Mouse (Mus musculus): ENCODE results near the gene Tcf7. TPM values are rescaled to one million over a fixed set of nuclear protein-coding genes. Genes with fewer than 3 reads are reported as not detected.
A peak's percentile ranks its signal among the peaks of the same experiment; 100 is the strongest.

Tcf7 gene
- polyA plus RNA-seq, 1 experiment from 2014 or later = 9.2 TPM

- Histone ChIP-seq H3K9me3 (replicated peaks; ENCODE audit: control insufficient read depth, low read length) (no peaks in the 10 kb centered on the region), H3K4me2 (ENCODE audit: low read depth, low read length) (no peak overlapping the region), H3K4me3 (ENCODE audit: low read depth, low read length) (no peak overlapping the region), H3K27me3 (ENCODE audit: control insufficient read depth, insufficient read depth, low read length) (no peaks in the 10 kb centered on the region), H3K9ac (replicated peaks; ENCODE audit: low read length) (no peak overlapping the region), H3K36me3 (replicated peaks; ENCODE audit: control insufficient read depth, insufficient read depth, low read depth, low read length) (no peaks in the 10 kb centered on the region), H3K4me1 (ENCODE audit: control insufficient read depth, insufficient read depth, low read length) (peaks cover 4% of the 10 kb centered on the region), H3K27ac (replicated peaks; ENCODE audit: low read depth, low read length) (no peak overlapping the region)
- DNase-seq (ENCODE audit: low spot score) = no peak
- 88% methylated on average over 6 of the region's 6 CpGs for WGBS
- no peak for ATAC-seq (replicated peaks; ENCODE audit: insufficient number of reproducible peaks, low FRiP score, low TSS enrichment, low read depth)
These were observed 13.0 kb downstream of the Tcf7 start for GRCm38 (mm10) chr11:52269841-52270240.

DNA sequence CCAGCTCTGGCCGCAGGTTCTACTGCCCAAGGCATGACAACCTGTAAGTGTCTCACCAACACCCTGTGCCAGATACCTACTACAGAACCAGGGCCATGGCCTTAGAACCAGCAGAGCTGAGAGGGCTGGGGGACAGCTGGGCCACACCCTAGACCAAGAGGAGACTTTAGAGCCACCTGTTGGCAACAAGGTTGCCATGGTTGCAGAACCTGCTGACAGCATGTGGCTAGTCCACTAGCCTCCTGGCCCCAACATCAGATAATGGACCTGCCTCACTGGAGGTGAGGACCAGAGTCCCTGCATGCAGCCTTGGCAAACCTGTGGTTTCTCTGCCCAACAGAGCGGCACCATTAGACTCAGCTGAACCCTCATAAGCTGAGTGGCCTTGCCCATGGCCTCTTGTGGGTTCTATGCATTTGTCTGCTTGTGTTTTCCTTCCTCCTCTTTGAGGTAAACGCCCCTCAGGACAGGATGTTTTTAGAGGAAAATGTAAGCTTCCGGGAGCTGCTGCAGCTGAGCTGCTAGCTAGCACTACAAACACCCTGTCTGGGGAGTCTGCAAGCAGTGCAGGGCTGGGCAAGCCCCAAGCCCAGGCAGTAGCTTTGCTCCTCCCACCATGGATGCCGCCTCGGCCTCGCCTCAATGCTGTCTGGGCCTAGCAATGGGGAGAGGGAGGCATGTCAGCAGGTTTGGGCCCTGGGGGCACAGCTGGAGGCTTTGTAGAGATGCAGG is 14.5 kb downstream of the Tcf7 start:
- H3K4me3 ChIP-seq (ENCODE audit: low read depth, low read length) = no peak overlapping the region
- DNase-seq (ENCODE audit: low spot score) = peak; percentile 17
- no peak overlapping the region for H3K4me2 ChIP-seq (ENCODE audit: low read depth, low read length)
- H3K4me1 ChIP-seq (ENCODE audit: control insufficient read depth, insufficient read depth, low read length) = peaks cover 4% of the 10 kb centered on the region
- no peaks in the 10 kb centered on the region for H3K36me3 ChIP-seq (replicated peaks; ENCODE audit: control insufficient read depth, insufficient read depth, low read depth, low read length)
- no peak overlapping the region for H3K27ac ChIP-seq (replicated peaks; ENCODE audit: low read depth, low read length)
- 51% methylated on average over 7 of the region's 7 CpGs for WGBS
- H3K9ac ChIP-seq (replicated peaks; ENCODE audit: low read length) = no peak overlapping the region
- no peaks in the 10 kb centered on the region for H3K9me3 ChIP-seq (replicated peaks; ENCODE audit: control insufficient read depth, low read length)
- ATAC-seq (replicated peaks; ENCODE audit: insufficient number of reproducible peaks, low FRiP score, low TSS enrichment, low read depth) = no peak
- no peaks in the 10 kb centered on the region for H3K27me3 ChIP-seq (ENCODE audit: control insufficient read depth, insufficient read depth, low read length)

- Histone ChIP-seq H3K9ac (replicated peaks; ENCODE audit: low read length) (no peak overlapping the region), H3K4me2 (ENCODE audit: low read depth, low read length) (no peak overlapping the region), H3K27ac (replicated peaks; ENCODE audit: low read depth, low read length) (no peak overlapping the region), H3K4me3 (ENCODE audit: low read depth, low read length) (no peak overlapping the region), H3K27me3 (ENCODE audit: control insufficient read depth, insufficient read depth, low read length) (no peaks in the 10 kb centered on the region), H3K36me3 (replicated peaks; ENCODE audit: control insufficient read depth, insufficient read depth, low read depth, low read length) (no peaks in the 10 kb centered on the region), H3K4me1 (ENCODE audit: control insufficient read depth, insufficient read depth, low read length) (peaks cover 2% of the 10 kb centered on the region), H3K9me3 (replicated peaks; ENCODE audit: control insufficient read depth, low read length) (no peaks in the 10 kb centered on the region)
- ATAC-seq (replicated peaks; ENCODE audit: insufficient number of reproducible peaks, low FRiP score, low TSS enrichment, low read depth) = no peak
- DNase-seq (ENCODE audit: low spot score) = no peak
- WGBS = 82% methylated on average over 5 of the region's 5 CpGs
These were observed 15.5 kb downstream of the Tcf7 start for GRCm38 (mm10) chr11:52267271-52267670.

DNA sequence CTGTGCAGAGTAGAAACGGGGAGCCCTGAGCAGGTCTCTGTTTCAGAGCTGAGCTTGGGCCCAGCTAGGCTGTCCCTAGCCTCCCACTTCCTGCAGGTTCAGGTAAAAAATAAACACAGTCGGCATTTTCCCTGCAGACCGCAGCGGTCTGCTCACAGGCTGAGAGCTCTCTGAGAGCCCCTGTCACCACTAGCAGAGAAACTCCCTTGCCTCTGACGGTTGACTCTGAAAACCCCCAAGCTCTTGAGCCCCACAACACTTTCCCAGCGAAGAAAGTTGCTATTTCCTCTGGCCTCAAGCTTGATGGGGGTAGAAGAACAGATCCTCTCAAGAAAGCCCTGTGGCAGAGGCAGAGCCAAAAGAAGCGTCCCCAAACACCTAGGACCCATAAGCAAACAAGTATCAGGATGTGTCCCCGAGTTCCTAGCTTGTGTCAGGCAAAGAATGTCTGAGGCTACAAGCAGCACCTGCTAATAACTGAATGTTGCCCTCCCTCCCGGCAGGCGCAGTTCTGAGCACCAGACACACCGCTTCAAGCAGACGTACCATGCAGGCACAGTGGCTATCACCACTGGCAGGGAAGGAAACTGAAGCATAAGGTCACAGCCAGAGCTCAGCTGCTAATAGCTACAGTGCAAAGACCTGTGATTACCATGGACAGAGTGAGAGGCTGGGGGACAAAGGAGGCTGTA is 17.1 kb downstream of the Tcf7 start:
- H3K4me1 ChIP-seq (ENCODE audit: control insufficient read depth, insufficient read depth, low read length) = no peaks in the 10 kb centered on the region; the same call in 1 of the 2 replicates
- WGBS = 64% methylated on average over 12 of the region's 12 CpGs
- no peaks in the 10 kb centered on the region for H3K9me3 ChIP-seq (replicated peaks; ENCODE audit: control insufficient read depth, low read length)
- ATAC-seq (replicated peaks; ENCODE audit: insufficient number of reproducible peaks, low FRiP score, low TSS enrichment, low read depth) = no peak
- H3K4me2 ChIP-seq (ENCODE audit: low read depth, low read length) = no peak overlapping the region
- H3K9ac ChIP-seq (replicated peaks; ENCODE audit: low read length) = 0 out of 2 replicates have a peak overlapping the region, but pooled peaks have one; percentile 15
- no peaks in the 10 kb centered on the region for H3K27me3 ChIP-seq (ENCODE audit: control insufficient read depth, insufficient read depth, low read length)
- no peak overlapping the region for H3K27ac ChIP-seq (replicated peaks; ENCODE audit: low read depth, low read length)
- DNase-seq (ENCODE audit: low spot score) = no peak
- H3K4me3 ChIP-seq (ENCODE audit: low read depth, low read length) = no peak overlapping the region
- no peaks in the 10 kb centered on the region for H3K36me3 ChIP-seq (replicated peaks; ENCODE audit: control insufficient read depth, insufficient read depth, low read depth, low read length)

DNA sequence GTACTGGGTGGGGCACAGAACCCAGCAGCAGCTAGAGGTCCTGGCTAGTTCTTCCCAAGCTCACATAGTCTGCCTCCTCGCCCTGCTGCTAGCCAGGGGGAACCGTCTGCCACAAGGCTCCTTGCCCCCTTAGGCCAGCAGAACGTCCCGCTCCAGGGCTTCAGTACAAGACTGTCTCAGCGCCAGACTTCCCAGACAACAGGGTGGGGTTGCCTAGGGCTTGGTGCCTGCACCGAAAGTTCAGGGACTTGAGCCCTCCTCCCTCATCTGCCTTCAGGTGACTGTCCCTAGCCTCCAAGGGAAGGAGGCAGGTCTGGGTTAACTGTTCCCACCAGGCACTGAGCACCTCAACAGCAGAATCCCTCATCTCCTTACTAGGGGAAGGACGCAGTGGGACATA is 17.9 kb downstream of the Tcf7 start:
- DNase-seq (ENCODE audit: low spot score) (no peak), ATAC-seq (replicated peaks; ENCODE audit: insufficient number of reproducible peaks, low FRiP score, low TSS enrichment, low read depth) (no peak)
- Histone ChIP-seq H3K27me3 (ENCODE audit: control insufficient read depth, insufficient read depth, low read length) (no peaks in the 10 kb centered on the region), H3K4me2 (ENCODE audit: low read depth, low read length) (no peak overlapping the region), H3K36me3 (replicated peaks; ENCODE audit: control insufficient read depth, insufficient read depth, low read depth, low read length) (no peaks in the 10 kb centered on the region), H3K4me1 (ENCODE audit: control insufficient read depth, insufficient read depth, low read length) (no peaks in the 10 kb centered on the region; the same call in 1 of the 2 replicates), H3K9ac (replicated peaks; ENCODE audit: low read length) (no peak overlapping the region), H3K4me3 (ENCODE audit: low read depth, low read length) (no peak overlapping the region), H3K9me3 (replicated peaks; ENCODE audit: control insufficient read depth, low read length) (no peaks in the 10 kb centered on the region), H3K27ac (replicated peaks; ENCODE audit: low read depth, low read length) (no peak overlapping the region)
- 69% methylated on average over 7 of the region's 7 CpGs for WGBS

- Histone ChIP-seq H3K4me3 (ENCODE audit: low read depth, low read length) (no peak overlapping the region), H3K4me2 (ENCODE audit: low read depth, low read length) (no peak overlapping the region), H3K9me3 (replicated peaks; ENCODE audit: control insufficient read depth, low read length) (no peaks in the 10 kb centered on the region), H3K27me3 (ENCODE audit: control insufficient read depth, insufficient read depth, low read length) (no peaks in the 10 kb centered on the region), H3K4me1 (ENCODE audit: control insufficient read depth, insufficient read depth, low read length) (no peaks in the 10 kb centered on the region), H3K36me3 (replicated peaks; ENCODE audit: control insufficient read depth, insufficient read depth, low read depth, low read length) (no peaks in the 10 kb centered on the region), H3K9ac (replicated peaks; ENCODE audit: low read length) (no peak overlapping the region), H3K27ac (replicated peaks; ENCODE audit: low read depth, low read length) (no peak overlapping the region)
- 94% methylated on average over 11 of the region's 11 CpGs for WGBS
- no peak for DNase-seq (ENCODE audit: low spot score)
- no peak for ATAC-seq (replicated peaks; ENCODE audit: insufficient number of reproducible peaks, low FRiP score, low TSS enrichment, low read depth)
These were observed 20.5 kb downstream of the Tcf7 start for GRCm38 (mm10) chr11:52262338-52262737.

- DNase-seq (ENCODE audit: low spot score) (peak; percentile 42), ATAC-seq (replicated peaks; ENCODE audit: insufficient number of reproducible peaks, low FRiP score, low TSS enrichment, low read depth) (no peak)
- Histone ChIP-seq H3K9me3 (replicated peaks; ENCODE audit: control insufficient read depth, low read length) (no peaks in the 10 kb centered on the region), H3K9ac (replicated peaks; ENCODE audit: low read length) (no peak overlapping the region), H3K4me1 (ENCODE audit: control insufficient read depth, insufficient read depth, low read length) (no peaks in the 10 kb centered on the region), H3K4me2 (ENCODE audit: low read depth, low read length) (no peak overlapping the region), H3K27me3 (ENCODE audit: control insufficient read depth, insufficient read depth, low read length) (no peaks in the 10 kb centered on the region), H3K4me3 (ENCODE audit: low read depth, low read length) (no peak overlapping the region), H3K27ac (replicated peaks; ENCODE audit: low read depth, low read length) (no peak overlapping the region), H3K36me3 (replicated peaks; ENCODE audit: control insufficient read depth, insufficient read depth, low read depth, low read length) (no peaks in the 10 kb centered on the region)
- 55% methylated on average over 5 of the region's 5 CpGs for WGBS
These were observed 20.9 kb downstream of the Tcf7 start for GRCm38 (mm10) chr11:52261937-52262336.

DNA sequence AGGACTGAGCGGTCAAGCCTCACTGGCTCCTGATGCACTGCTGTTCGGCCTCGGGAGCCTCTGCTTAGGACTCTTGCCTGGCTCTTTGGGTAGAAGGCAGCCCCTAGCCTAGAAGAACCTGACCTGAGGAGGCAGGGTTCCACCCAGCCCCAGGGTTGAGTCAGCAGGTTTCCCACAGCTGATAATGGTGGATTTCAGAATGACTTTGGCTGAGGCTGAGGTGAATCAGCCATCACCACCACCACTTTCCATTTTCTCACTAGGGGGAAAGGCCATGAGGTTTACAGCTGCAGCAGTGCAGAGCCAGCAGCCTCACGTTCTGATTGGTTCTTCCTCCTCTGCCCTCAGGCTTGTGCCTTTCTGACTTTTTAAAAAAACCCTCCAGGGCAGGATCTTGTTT is 21.9 kb downstream of the Tcf7 start:
- no peak for DNase-seq (ENCODE audit: low spot score)
- no peaks in the 10 kb centered on the region for H3K9me3 ChIP-seq (replicated peaks; ENCODE audit: control insufficient read depth, low read length)
- 70% methylated on average over 4 of the region's 4 CpGs for WGBS
- no peak overlapping the region for H3K27ac ChIP-seq (replicated peaks; ENCODE audit: low read depth, low read length)
- no peak for ATAC-seq (replicated peaks; ENCODE audit: insufficient number of reproducible peaks, low FRiP score, low TSS enrichment, low read depth)
- H3K4me2 ChIP-seq (ENCODE audit: low read depth, low read length) = no peak overlapping the region
- H3K36me3 ChIP-seq (replicated peaks; ENCODE audit: control insufficient read depth, insufficient read depth, low read depth, low read length) = no peaks in the 10 kb centered on the region
- H3K4me1 ChIP-seq (ENCODE audit: control insufficient read depth, insufficient read depth, low read length) = no peaks in the 10 kb centered on the region
- H3K9ac ChIP-seq (replicated peaks; ENCODE audit: low read length) = no peak overlapping the region
- H3K27me3 ChIP-seq (ENCODE audit: control insufficient read depth, insufficient read depth, low read length) = no peaks in the 10 kb centered on the region
- H3K4me3 ChIP-seq (ENCODE audit: low read depth, low read length) = no peak overlapping the region
